Mouse (Mus musculus) brain, embryonic 14.5 days (tissue): ENCODE measurements at regions not wholly inside any gene's neighbourhood (a gene's known extent, or its start where the extent isn't known, plus 50 kb on each side); places are given as distances from the start of the nearest gene placed in this dataset.

Experiments used
- CTCF ChIP-seq: fragments of 200-500 bp; IDR thresholded peaks from 2 replicates; pipeline ENCODE4 v1.5.1; 2012; ENCODE audit warnings: inconsistent platforms, mild to moderate bottlenecking, moderate library complexity, borderline replicate concordance; ENCODE audit not compliant: insufficient read depth, insufficient read length; ENCODE audit errors: extremely low read depth
- POLR2A ChIP-seq: fragments of 200-500 bp; IDR thresholded peaks from 2 replicates; pipeline ENCODE4 v1.6.1; 2012; ENCODE audit warnings: mild to moderate bottlenecking, inconsistent platforms, borderline replicate concordance; ENCODE audit not compliant: poor library complexity, insufficient read depth, insufficient read length, severe bottlenecking; ENCODE audit errors: extremely low read depth

DNA sequence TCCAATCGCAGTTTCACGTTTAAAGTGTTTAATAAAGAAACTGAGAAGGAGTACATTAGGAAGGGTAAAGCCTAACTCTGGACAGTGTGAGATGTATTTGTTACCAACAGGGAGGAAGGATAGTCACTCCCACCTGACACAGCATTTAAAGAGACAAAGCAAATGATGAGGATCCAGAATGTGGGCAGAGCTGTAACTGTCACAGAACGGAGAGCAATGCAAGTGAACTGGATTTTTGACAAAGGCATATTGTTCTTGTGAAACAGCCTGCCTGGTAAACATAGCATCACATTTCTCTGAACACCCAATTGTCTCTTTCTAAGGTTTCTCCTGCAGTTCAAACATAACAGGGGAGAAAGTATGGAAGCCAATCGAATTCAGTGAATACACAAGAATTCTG, 341.1 kb upstream of the Mef2c start:
- TF ChIP-seq CTCF: no peak
- TF ChIP-seq POLR2A: no peak
